Mouse (Mus musculus): ENCODE data around the gene Vdac1.

Gene Vdac1

GRCm38 (mm10) chr11:52360471-52361277 is at the start of gene Vdac1:
Gene Vdac1 (plus strand): TSS chr11:52360860.
- peak; percentile 73 for ATAC-seq (ENCODE audit: low TSS enrichment)

GRCm38 (mm10) chr11:52314102-52314793 is 46.4 kb upstream of the Vdac1 start:
- ATAC-seq (ENCODE audit: low TSS enrichment), result no peak; the same call in 1 of the 2 replicates

GRCm38 (mm10) chr11:52318445-52318844 is 42.2 kb upstream of the Vdac1 start:
- ATAC-seq (ENCODE audit: low TSS enrichment), result no peak

- ATAC-seq (ENCODE audit: low TSS enrichment), result no peak
Measured at GRCm38 (mm10) chr11:52319664-52320063, 41.0 kb upstream of the Vdac1 start.

GRCm38 (mm10) chr11:52320529-52320928 is 40.1 kb upstream of the Vdac1 start:
- ATAC-seq (ENCODE audit: low TSS enrichment), result no peak

GRCm38 (mm10) chr11:52321540-52321939 is 39.1 kb upstream of the Vdac1 start:
- ATAC-seq (ENCODE audit: low TSS enrichment), result no peak

- ATAC-seq (ENCODE audit: low TSS enrichment), result no peak
Measured at GRCm38 (mm10) chr11:52324442-52325367, 36.0 kb upstream of the Vdac1 start.

GRCm38 (mm10) chr11:52327313-52327712 is 33.3 kb upstream of the Vdac1 start:
- ATAC-seq (ENCODE audit: low TSS enrichment), result no peak

GRCm38 (mm10) chr11:52332421-52333118 is 28.1 kb upstream of the Vdac1 start:
- ATAC-seq (ENCODE audit: low TSS enrichment), result no peak

GRCm38 (mm10) chr11:52333616-52334015 is 27.0 kb upstream of the Vdac1 start:
- peak; percentile 45 for ATAC-seq (ENCODE audit: low TSS enrichment)

- no peak for ATAC-seq (ENCODE audit: low TSS enrichment)
Measured at GRCm38 (mm10) chr11:52335263-52335662, 25.4 kb upstream of the Vdac1 start.

GRCm38 (mm10) chr11:52335924-52336323 is 24.7 kb upstream of the Vdac1 start:
- ATAC-seq (ENCODE audit: low TSS enrichment), result peak; percentile 95

- ATAC-seq (ENCODE audit: low TSS enrichment), result no peak
Measured at GRCm38 (mm10) chr11:52337651-52338295, 22.9 kb upstream of the Vdac1 start.

GRCm38 (mm10) chr11:52338351-52338750 is 22.3 kb upstream of the Vdac1 start:
- ATAC-seq (ENCODE audit: low TSS enrichment), result no peak

- no peak for ATAC-seq (ENCODE audit: low TSS enrichment)
Measured at GRCm38 (mm10) chr11:52339098-52339497, 21.6 kb upstream of the Vdac1 start.

- no peak for ATAC-seq (ENCODE audit: low TSS enrichment)
Measured at GRCm38 (mm10) chr11:52339512-52339911, 21.1 kb upstream of the Vdac1 start.

GRCm38 (mm10) chr11:52340123-52340864 is 20.4 kb upstream of the Vdac1 start:
- no peak for ATAC-seq (ENCODE audit: low TSS enrichment)

- no peak for ATAC-seq (ENCODE audit: low TSS enrichment)
Measured at GRCm38 (mm10) chr11:52341001-52341400, 19.7 kb upstream of the Vdac1 start.

GRCm38 (mm10) chr11:52341476-52341875 is 19.2 kb upstream of the Vdac1 start:
- no peak for ATAC-seq (ENCODE audit: low TSS enrichment)

- ATAC-seq (ENCODE audit: low TSS enrichment), result no peak
Measured at GRCm38 (mm10) chr11:52342296-52342695, 18.4 kb upstream of the Vdac1 start.

Measured in frontal cortex, adult (tissue).